ENCODE assay signal across 9 mouse cellular contexts in the genomic region with DNA sequence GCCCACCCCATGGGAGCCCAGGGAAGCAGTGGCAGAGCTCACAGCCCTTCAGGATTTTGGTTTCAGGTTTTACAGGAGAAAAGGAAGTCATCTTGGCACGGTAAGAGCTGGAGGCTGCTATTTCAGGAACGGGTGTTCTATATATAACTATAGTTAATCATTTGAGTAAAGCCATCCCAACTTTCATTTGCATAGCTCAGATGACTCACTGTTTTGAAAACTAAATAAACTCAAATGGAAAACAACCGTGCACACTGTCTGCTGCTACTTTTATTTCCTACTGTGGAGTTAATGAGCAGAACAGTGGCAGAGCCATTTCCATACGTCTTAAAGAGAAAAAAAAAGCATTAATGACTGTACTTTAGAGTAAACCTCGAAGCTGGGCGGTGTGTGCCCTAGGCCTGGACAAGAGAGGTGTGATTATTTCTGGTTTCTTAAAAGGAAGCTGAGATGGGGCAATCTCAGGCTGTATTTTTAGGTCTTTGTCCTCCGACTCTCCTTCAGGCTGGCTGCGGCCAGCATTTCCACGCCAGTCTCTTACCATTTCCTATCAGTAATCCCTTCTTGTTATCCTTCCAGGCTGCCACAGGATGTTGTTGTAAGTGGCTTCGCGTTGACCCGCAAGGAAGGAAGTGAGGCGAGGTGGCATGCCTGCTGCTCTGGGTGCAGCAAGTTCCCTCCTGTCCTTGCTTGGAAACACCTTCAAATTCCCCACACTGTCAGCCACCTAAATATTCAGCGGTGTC. TPM values are rescaled to one million over a fixed set of nuclear protein-coding genes. Genes with fewer than 3 reads are reported as not detected.
DNase-seq lines count a peak whose midpoint lies in the region; ATAC-seq and TF ChIP-seq lines count a peak whose summit lies in the region.
"Had no signal": no experiment of that assay in that cellular context is flagged by ENCODE, and none has a peak within 500 bp of the region (broad histone marks: within the 10 kb centered on the region; RNA-seq: fewer than 3 reads in every experiment).

No protein-coding gene starts in this region.

- DNase-seq in heart, adult 11 months: peak; percentile 86
- DNase-seq in heart, postnatal 25 days (ENCODE audit: low spot score): no peak
- no peak for DNase-seq in spleen, postnatal 36 days (ENCODE audit: low spot score in 2 of 2)
- no peak for DNase-seq in urinary bladder, postnatal 10 days (ENCODE audit: low spot score)
- no peak for DNase-seq in liver

- H3K9ac ChIP-seq in heart, embryonic 13.5 days: peak overlapping the region; percentile 25

- no peaks in the 10 kb centered on the region for H3K9me3 ChIP-seq in E14TG2a.4 (ENCODE audit: low read length)
- H3K9me3 ChIP-seq in heart, embryonic 13.5 days: no peaks in the 10 kb centered on the region
- no peaks in the 10 kb centered on the region for H3K9me3 ChIP-seq in megakaryocyte, embryonic 14.5 days

- peak overlapping the region; percentile 17; the same call in 1 of the 2 replicates for H3K4me3 ChIP-seq in E14TG2a.4 (replicated peaks; ENCODE audit: low read length)
- no peak overlapping the region for H3K4me3 ChIP-seq in heart, embryonic 13.5 days
- H3K4me3 ChIP-seq in megakaryocyte, embryonic 14.5 days (replicated peaks): peak overlapping the region; percentile 54

- TF ChIP-seq CTCF in E14TG2a.4 (conservative IDR thresholded peaks at IDR 0.05; ENCODE audit: low read length): no peak

- peak overlapping the region; percentile 82 for H3K27ac ChIP-seq in heart, embryonic 13.5 days (replicated peaks)
- H3K27ac ChIP-seq: macrophage had no signal

- WGBS in heart, embryonic 13.5 days: 11% methylated on average over 14 of the region's 14 CpGs

- H3K4me1 ChIP-seq in E14TG2a.4 (replicated peaks; ENCODE audit: low read depth, low read length): peaks cover 87% of the 10 kb centered on the region
- H3K4me1 ChIP-seq in heart, embryonic 13.5 days: peaks cover 53% of the 10 kb centered on the region
- H3K4me1 ChIP-seq in megakaryocyte, embryonic 14.5 days: peaks cover 7% of the 10 kb centered on the region

- peak overlapping the region; percentile 49 for H3K4me2 ChIP-seq in heart, embryonic 13.5 days

- ATAC-seq in heart, embryonic 13.5 days (ENCODE audit: extremely low read depth, insufficient number of reproducible peaks, low FRiP score, low TSS enrichment): no peak

- H3K27me3 ChIP-seq in E14TG2a.4 (ENCODE audit: insufficient read depth, low read length): peaks cover 19% of the 10 kb centered on the region
- no peaks in the 10 kb centered on the region; the same call in 1 of the 2 replicates for H3K27me3 ChIP-seq in heart, embryonic 13.5 days (replicated peaks)
- peaks cover 50% of the 10 kb centered on the region for H3K27me3 ChIP-seq in megakaryocyte, embryonic 14.5 days (replicated peaks)

- H3K36me3 ChIP-seq in E14TG2a.4 (ENCODE audit: insufficient read depth, low read length): peaks cover 16% of the 10 kb centered on the region; the same call in 1 of the 2 replicates
- no peaks in the 10 kb centered on the region for H3K36me3 ChIP-seq in heart, embryonic 13.5 days
- H3K36me3 ChIP-seq in megakaryocyte, embryonic 14.5 days (replicated peaks; ENCODE audit: low read length): no peaks in the 10 kb centered on the region

- intact Hi-C loops in heart, postnatal 25 days (cut with DNase I): no loop called here

RNA-seq across cellular contexts. Expression of gene Lef1, which starts 29.2 kb away (rescaled TPM):
- total RNA-seq in heart, postnatal 25 days (2021): under 1 TPM; 0.29 to 0.45 TPM
- polyA plus RNA-seq in heart, embryonic 13.5 days (2015; fragmentation: Nextera tagmentation; extraction: Ambion mirVana): 8.1 and 9.8 TPM in 2 replicates
- 0.87 TPM in 1 of 2 replicates, not detected in the other for polyA plus RNA-seq in megakaryocyte, embryonic 14.5 days (2012; ENCODE audit: insufficient read depth, low replicate concordance)
